Mouse (Mus musculus) cerebellum, postnatal 36 days (tissue): Measurements from ENCODE around the gene Appl1.
"Not testable (repeated sequence)": the region's sequence is repeated elsewhere in the genome, so short reads cannot be mapped to it uniquely, and the experiment has no call there.

Source experiments
- DNase-seq, 2 experiments: peaks; one replicate each; pipeline ENCODE4 v3.0.0; 2021 to 2022; ENCODE audit warnings: mixed read lengths in 2 of 2

The Appl1 gene

DNA sequence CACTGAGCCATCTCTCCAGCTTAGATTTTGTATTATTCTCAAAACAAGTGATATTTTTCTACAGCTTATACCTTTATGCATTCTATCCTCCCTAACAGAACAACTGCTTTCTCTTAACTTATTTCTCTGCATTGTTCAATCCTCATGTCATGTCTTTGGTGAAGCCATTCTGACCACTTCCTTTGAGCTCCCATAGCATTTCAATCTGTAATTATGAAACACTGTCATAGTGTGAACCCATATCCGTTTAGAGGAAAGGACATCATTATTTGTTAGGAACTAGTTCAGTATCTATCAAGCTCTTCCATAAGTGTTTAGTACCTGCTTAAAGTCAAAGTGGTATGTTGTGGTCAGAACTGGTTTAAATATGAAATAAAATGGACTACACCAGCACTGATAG lies 10.5 kb downstream of the Appl1 start:
- no peak for DNase-seq

DNA sequence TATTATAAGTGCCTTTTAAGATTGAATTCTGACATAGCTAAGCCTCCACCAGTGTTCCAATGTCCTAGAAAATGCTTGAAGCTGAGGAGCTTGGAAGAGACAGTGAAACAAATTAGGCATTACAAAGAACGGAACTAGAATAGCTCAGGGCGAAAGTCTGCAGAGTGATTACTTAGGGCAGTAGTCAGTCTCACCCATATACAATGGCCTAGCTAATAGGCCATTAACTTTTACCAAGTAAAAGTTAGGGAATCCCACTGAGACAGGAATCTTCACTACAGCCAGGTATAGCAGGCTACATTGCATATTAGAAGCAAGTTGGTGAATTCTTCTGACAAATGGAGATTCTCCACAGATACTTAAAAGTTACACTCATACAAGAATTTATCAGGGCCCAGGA lies 14.9 kb downstream of the Appl1 start:
- not testable (repeated sequence) for DNase-seq

DNA sequence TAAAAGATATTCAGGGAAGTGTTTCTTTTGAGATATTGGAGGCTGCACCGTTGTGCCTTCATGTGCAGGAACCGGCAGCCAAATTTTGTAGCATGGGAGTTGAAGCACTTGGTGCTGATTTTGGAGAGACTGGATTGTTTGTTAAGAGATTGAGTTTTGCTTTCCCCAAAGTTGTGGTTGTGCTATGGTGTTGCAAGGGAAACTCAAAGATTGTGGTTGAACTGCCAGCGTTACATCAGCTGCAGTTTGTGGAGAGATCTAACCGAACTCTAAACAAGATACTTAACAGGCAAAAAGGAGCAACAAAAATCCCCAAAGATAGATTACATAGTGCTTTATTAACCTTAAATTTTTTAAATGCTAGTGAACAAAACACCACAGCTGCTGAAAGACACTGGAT lies 35.5 kb downstream of the Appl1 start:
- no peak for DNase-seq

DNA sequence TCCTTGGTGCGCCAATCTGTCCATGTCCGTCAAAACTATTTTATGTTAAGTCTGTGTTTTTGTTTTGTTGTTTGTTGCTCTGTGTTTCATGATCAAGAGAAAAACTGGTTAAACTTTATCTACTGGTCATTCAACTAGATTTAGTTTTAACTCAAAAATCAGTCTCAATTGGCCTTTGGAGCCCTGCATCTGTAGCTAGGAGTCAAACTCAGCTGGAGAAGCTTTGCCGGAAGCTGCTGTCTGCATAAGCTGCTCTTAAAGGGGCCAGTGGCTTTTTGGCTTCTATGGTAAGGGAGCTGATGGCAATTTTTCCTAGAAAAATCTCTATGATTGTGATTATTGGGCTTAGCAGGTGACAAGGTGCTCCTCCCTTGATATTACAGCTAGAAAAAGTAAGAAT lies 36.1 kb downstream of the Appl1 start:
- DNase-seq, result no peak

DNA sequence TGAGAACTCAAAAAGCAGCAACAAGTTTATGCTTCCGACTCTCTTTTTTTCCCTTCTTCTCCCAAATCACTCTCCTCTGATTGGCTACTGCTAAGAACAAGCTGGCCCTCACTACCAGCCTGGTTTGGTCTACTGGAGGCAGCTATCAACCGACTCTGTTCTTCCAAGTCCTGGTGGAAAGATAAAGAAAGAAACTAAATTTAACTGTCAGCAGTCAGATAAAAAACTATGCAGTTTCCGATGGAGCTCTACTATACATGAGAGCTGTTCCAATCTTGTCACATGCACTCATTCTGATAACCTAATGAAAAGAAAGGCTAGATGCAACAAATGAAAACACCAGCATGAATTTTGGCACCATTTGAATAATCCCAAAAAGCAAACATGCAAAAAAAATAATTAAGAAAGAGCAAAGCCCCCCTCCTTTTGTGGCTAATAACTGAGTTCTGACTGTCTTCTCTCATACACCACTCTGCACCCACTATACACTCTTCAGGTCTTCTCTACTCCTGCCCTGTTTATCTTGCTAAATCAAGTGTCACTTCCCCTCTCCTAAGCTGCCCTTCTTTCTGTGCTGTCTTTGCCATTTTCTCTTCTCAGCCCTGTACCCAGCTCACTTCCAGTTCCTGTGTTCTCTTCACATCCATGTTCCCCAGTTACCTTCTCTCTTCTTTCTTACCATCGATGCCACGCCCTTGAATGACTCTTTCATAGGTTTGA lies 47.2 kb downstream of the Appl1 start:
- DNase-seq, result no peak

DNA sequence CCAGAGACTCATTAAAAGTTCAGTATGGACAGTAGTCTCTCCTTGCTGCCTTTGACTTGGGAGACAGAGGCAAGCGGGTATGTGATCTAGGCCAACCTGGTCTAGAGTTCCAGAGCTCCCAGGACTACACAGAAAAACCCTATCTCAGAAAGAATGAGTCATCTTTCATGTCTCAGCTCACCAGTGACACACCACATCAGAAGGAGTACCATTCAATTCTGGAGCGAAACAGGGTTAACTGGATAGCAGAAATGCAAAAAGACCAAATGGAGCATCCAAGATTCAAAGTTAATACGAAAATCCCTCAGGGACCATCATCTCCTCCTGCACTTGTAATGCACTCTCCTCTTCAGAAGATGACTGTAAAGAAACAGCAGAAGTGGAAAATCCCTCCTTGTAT lies 51.7 kb downstream of the Appl1 start:
- no peak for DNase-seq

DNA sequence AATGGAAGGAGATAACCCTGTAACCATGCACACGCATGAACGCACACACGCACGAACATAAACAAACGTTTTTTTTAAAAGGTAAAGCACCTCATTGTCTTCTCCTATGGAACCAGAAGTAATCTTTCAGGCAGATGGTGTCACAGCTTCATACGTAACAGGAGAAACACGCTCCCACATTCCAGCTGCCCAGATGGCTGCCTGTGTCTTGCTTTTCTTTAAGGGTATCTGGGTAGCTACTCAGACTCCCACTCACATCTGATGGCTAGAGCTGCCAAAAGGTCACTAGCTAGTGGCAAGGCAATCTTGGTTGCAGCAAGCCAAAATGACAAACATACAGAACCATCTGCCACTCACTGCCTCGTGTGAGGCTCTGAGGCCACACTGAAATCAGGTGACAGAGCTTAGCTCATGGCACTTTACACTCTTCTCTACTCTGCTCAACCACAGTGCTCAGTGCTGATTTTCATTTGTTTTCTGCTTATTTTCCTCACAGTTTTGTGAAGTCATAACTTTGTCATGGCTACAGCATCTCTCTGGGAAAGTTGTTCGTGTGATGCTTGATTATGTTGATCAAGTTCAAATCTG lies 57.3 kb downstream of the Appl1 start:
- no peak for DNase-seq

DNA sequence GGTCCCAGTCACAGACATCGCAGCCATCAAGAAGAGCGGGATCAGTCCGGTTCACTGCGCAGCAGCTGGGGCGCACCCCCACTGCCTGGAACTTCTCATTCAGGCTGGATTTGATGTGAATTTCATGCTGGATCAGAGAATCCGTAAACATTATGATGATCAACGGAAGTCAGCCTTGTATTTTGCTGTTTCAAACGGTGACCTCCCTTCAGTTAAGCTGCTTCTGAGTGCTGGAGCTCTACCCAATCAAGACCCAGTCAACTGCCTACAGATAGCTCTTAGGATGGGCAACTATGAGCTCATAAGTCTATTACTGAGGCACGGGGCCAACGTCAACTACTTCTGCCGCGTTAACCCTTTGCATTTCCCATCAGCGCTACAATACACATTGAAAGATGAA lies 59.2 kb downstream of the Appl1 start:
- DNase-seq, result no peak

DNA sequence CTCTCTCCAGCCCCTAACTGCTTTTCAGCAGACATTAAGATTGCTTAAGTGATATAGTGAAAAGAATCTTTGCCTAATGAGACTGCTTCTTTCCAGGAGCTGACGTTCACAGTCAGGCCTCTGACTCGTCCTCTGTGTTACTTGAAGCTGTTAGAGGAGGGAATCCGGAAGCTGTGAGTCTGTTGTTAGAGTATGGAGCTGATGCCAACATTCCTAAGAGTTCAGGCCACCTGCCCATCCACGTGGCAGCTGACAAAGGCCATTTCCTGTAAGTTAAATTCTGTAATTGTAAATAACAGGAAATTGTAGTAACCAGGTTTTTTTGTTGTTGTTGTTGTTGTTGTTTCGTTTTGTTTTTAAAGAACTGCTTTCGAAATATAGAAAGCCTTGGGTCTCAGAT lies 59.8 kb downstream of the Appl1 start:
- DNase-seq, result no peak

DNA sequence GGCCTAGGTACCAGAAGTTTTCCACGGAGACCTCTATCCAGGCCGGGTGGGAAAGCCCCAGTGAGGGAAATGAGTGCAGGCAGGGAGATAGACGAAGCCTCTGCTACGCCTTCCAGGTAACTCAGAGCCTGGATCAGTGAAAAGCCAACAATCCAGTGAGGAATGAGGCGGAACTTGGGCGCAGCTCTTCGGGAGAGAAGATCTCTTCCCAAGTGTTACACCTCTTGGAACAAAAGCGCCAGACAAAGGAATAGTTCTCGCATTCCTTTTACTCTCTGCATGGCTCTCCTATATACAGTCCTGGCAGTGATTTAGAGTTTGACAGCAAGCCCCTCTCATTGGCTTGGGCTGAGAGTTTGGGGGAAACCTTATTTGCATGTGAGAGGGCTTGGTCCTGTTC lies 60.6 kb downstream of the Appl1 start:
- not testable (repeated sequence) for DNase-seq

DNA sequence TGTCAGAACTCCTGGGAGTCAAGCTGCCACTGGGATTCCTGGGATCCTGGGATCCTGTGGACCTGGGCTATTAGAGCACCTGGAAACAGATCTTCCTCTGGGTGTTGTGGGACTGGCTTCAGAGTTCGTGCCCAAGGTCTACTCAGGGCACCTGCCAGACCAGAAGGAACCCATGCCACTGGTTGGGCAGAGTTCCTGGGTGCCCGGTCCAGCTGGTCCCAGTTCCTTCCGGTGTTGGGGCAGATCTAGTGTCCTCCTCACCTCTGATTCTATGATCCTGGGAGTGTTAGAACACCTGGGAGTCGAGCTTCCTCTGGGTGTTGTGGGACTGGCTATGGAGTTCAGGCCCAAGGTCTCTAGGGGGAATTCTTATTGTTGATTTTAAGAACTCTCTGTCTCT lies 63.6 kb downstream of the Appl1 start:
- DNase-seq, result no peak

DNA sequence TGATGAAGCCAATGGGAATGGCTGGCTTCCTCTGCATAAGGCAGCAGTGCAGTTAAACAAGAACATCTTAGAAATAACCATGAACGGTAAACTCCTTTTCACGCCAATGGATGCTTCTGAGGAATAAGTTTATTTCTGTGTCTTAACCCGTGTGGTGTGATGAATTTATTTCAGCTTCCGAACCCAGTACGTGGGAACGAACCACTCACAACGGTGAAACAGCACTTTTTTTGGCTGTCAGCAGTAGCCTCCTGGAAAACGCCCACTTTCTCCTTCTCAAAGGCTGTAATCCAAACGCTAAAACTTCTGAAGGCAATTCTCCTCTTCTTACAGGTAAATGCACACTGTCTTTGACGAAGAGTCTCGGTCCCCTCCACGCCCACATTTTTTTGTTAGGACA lies 70.1 kb downstream of the Appl1 start:
- DNase-seq, result no peak

DNA sequence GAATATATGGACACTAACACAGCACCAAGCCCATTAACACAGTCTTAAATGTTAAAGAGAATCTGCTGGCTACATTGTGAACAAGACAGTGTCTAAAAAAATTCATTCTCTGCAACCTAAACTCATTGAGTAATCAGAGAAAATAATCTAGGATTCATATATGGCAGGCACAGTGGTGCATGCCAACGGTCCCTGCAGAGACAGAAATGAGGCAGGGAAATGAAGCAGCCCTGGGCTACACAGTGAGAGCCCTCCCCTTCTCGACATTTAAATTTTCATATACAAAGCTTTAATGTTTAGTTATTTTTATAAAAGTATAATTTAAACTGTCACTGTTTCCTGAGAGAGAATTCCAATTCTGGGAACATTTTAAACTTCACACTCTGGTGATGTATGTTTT lies 71.5 kb downstream of the Appl1 start:
- DNase-seq, result no peak

DNA sequence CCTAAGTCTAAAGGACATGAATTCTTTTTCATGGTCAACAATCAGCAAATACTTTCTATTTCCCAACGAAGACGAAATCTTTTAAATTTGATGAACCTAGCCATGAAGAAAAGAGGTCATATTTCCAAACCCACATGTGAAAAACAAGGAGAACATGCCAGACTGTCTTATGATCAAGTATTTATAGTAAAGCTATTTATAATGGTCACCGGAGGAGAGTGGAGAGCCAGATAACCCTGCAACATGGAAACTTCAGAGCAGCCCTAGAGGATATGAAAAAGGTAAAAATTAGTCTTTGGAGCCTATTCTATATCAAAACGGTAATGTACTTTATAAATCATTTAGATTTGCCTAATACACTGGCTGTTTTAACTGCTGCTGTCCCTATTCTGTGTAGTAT lies 76.6 kb downstream of the Appl1 start, which contains the start of gene Asb14:
TSS of gene Asb14 (plus strand) at position 166 of the 400 bp plus-strand sequence.
- no peak for DNase-seq

DNA sequence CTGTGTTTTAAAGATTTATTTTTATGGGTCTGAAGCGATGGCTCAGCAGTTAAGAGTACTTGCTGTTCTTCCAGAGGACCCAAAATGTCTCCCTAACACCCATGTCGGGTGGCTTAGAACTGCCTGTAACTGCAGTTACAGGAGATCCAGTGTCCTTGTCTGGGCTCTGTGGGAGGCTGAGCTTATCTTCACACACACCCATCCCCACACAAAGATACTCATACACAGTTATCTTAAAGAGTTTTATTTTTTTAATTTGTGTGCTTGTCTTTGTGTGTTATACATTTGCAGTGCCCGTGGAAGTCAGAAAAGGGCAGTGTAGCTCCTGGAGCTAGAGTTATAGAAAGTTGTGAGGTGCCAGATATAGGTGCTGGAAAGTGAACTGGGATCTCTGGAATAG lies 80.3 kb downstream of the Appl1 start:
- no peak for DNase-seq

DNA sequence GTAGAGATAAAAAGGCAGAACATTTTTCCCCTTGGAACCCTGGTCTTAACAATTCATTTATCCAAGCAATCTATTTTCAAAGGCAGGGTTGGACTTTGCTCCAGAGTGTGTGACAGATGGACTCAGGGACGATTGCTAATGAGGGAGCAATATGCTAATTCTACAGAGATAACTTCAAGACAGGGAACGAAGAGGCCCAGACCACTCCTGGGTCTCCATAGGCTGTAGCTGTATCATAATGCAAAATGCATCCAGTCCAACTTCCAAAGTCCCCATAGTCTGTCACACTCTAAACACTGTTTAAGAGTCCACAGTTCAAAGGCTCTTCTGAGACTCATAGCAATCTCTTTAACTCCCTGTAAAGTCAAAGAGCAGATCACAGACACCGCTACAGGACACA lies 83.8 kb downstream of the Appl1 start:
- no peak for DNase-seq

DNA sequence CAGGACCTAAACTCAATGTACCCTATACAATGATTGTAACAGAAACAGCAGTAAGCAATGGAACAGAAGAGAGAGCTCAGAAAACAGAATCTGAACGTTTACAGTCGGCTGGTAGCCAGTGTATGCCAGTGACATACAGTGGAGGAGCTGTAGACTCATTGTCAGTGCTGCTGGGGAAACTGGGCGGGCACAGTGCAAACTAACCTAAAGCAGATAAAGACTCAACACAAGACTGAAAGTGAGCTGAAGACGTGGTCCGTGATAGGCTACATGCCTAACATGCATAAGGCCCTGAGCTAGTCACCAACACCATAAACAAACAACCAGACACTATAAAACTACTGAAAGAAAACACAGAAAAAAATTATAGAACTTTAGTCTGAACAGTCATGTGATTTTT lies 89.3 kb downstream of the Appl1 start:
- no peak for DNase-seq

DNA sequence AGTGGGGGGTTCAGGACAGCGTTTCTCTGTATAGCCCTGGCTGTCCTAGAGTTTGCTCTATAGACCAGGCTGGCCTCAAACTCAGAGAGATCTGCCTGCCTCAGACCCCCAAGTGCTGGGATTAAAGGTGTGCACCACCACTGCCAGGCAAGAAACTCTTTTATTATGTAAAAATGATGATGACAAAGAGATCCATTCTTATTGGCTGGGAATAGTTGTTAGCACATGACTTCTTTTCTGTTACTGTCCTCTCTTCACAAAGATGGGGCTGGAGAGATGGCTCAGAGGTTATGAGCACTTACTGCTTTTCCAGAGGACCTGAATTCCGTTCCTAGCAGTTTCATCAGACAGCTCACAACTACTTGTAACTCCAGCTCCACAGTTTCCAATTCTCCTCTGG lies 91.1 kb downstream of the Appl1 start:
- DNase-seq, result no peak

DNA sequence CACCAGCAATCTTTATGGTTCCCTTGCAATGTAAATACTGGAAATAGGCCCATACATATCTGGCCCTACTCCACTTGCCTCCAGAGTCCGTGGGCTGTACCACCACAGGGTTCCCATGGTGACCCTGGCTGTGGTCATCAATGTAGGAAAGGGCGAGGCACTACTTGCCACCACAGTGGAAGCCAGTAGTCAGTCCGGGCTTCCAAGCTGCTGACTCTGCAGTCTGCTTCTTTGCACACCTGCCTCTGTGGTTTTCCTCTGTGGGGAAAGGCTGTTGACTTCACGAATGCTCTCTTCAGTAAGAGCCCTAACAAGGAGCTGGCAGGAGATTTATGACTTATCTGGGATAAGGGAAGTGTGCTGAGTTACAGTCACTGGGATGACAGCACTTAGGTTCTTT lies 92.3 kb downstream of the Appl1 start:
- no peak for DNase-seq
